Mouse (Mus musculus) spleen, embryonic (tissue): Measurements from ENCODE around the gene P2ry14.

Experiments
- CTCF ChIA-PET: fragments of 350-600 bp; sonication (Branson Sonifier 250); formaldehyde crosslinking; loops from one replicate; lab custom pipeline; 2022; lab: Charles Lee

The P2ry14 gene

DNA sequence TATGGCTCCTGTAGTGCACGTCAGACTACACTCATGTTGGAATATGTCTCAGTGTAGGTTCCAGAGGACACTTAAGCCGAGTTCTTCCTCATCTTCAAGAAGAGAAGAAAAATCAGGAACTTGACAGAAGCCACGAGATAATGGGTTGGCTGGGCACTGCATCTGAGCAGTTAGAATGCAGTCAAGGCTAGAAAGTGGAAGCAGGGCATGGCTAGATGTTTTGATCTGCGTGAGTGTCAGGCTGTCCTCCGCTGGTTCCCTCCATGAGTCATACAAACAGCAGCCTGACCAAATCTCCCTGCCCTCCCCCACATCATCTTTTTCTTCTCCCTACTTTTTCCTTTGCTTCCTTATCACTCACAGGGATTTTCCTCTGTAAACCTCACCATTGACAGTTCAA, at the start of gene P2ry14:
TSS of gene P2ry14 (minus strand) at position 195 of the 400 bp plus-strand sequence.
- CTCF ChIA-PET, result no interaction called here

DNA sequence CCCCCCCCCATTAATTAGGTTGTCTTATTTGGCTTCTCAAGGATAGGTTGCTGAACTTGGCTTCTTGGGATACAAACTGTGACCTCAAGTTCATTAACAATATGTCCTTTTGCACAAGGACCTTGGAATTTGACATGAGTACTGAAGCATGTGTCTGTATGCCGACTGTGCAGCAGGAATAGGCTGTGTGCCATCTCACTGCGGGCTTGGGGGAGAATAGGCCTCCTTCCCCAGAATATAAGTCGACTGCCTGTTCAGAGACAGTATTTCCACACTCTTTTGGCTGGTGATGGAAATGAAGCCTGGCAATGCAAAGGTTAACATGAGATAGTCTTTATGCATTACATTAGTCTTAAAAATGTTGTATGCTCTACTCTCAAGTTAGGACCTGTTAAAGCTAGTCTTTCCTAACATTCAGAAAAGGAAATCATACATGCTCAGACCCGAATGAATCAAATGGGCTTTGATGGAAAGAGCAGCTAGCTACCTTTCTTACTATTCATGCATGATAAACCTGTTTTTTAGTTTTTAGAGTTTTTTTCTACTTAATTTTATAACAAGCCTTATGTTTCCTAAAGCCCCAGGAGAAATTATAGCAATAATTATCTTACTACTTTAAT, 44.0 kb upstream of the P2ry14 start:
- CTCF ChIA-PET, result no interaction called here

DNA sequence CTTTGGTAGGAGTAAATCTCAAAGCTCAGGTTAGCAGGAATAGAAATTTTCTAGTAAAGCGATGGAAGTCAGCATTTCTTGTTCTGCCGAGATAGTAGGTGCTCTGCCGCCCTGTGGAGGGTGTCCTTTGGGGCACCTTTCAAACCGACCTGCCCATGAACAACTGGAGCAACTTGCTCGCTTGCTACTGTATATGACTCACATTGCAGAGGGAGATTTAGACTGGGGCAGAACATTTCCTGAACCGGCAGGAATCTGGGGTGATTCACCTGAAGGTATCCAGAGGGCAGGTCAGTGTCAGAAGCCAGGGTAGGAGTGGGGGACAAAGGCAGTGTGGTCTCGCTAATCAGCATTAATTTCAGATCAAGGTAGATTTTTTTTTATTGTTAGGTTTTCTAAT, 41.5 kb upstream of the P2ry14 start, which contains the start of gene Gpr87:
TSS of gene Gpr87 (minus strand) at position 167 of the 400 bp plus-strand sequence.
- CTCF ChIA-PET, result no interaction called here

DNA sequence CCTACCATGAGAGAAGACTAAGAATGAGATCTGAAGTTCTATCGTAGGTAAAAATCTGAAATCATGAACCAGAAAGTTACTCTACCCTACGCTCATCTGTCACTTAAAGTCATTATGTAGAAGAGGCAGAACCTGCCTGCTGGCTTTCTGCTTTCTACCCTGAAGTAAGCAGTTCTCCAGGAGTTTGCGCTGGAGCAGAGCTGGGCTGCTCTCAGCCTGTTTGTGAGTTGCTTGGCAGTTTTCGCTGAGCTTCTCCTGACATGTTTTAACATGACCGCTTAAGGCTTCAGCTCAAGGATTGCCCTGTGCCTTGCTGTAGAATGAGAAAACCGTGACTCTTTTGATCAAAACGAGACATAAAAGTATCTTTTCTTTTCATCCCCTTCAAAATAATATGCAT, 40.7 kb upstream of the P2ry14 start:
- CTCF ChIA-PET, result no interaction called here

DNA sequence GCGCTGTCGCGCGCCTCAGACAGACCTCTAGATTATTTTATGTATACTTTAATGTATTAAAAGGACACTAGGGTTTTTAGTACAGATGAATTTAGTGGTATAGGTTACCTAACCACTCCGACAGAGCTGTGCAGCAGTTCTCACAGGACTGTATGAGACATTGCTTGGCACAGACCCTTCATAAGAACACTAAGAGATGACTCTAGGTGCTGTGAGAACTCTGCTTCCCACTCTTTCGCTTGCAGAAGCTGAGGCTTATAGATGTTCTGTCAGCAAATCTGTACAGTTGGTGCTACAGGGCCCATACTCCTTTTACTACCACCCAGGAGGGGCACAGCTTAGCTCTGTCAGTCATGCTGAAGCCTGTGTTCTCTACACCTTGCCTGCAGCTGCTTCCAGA, 38.3 kb upstream of the P2ry14 start:
- CTCF ChIA-PET, result no interaction called here

DNA sequence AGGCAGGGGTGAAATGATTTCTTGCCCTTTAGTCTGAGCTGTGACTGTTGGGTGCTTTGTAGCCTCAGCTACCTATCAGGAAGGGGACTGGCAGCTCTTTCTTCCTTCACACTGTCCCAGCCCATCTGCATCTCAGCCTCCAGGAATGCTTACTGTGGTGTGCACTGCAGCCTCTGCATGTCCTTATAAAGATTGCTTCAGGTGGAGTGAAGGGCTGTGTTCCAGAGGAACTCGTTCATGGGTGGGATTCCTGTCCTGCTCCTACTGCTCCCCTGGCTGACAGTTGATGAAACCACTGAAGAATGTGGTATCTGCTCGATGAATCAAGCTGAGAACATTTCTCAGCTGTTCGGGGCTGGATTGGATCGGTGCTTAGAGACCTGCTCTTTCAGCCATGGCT, 33.9 kb upstream of the P2ry14 start:
- CTCF ChIA-PET, result interaction anchor here (0.7 kb wide), 1 partner anchor 478 kb away, joined by 3 read pairs; no protein-coding TSS in a partner anchor

DNA sequence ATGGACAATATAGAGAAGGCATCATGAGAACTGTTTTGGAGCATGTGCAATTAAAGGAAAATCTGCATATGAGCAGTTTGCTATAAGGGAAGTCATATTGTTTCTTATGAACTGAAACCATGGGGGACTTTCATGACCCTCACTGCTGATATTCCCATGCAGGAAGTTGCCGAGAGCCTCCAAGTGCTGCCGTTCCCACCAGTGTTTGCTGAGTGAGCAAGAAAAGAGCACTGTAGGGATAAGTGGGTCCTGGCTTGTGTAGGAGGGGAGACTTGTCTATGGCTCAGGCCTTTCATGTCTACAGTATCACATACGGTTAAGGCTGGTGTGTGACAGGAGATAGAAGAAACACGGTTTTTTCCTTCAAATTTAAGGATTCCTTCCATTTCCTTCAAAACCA, 32.2 kb upstream of the P2ry14 start:
- CTCF ChIA-PET, result no interaction called here

DNA sequence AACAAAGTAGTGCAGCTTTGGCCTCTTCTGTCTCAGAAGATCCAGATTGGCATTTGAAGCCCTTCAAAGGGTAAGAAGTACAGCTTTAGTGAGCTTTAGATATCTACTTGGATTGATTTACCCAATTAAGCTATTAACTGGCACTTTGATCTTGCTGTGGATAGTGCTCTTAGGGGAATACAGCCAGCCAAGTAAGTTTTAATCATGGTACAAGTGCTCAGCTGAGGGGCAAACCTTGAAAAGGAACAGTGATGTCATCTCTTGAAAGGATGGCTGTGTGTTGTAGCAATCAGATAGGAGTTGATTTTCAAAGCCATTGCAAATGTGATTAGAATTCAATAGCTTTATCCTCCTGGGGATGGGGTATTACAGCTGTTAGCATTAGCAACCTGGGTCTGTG, 28.7 kb upstream of the P2ry14 start:
- CTCF ChIA-PET, result no interaction called here

DNA sequence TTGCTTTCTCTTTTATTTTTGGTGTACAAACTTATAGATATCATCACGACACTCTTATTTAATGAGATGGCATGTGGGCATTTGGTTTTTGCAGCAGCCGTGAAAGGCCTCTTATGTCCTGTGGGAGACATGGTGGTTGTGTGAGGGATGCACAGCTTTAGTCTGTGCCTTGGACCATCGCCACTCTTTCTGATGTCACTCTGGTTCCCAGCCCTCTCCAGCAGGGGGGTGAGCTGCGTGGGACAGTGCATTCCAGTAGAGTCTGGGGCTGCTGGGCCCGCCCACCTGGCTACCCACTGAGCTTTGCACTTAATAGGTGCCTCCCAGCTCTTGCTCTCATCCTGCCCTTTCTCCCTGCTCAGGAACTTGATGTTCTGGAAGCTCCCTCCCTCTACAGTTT, 27.7 kb upstream of the P2ry14 start:
- CTCF ChIA-PET, result no interaction called here

DNA sequence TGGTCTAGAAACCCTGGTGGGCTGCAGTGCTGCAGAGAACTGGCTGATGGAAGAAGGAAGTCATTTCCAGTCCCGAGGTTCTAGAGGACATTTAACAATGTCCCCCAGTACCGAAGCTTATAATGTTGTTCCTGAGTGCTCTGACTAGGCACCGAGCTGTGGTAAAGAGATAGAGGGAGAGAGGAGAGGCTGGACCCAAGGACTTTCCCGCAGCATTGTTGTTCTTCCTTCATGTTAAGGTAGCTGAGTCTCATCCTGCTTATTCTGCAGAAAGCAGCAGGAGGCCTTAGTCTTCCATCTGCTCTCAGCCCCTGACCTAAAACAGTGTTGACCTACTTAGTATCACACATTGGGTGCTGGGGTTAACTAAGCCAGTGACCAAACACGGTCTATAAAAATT, 23.5 kb upstream of the P2ry14 start:
- CTCF ChIA-PET, result no interaction called here

DNA sequence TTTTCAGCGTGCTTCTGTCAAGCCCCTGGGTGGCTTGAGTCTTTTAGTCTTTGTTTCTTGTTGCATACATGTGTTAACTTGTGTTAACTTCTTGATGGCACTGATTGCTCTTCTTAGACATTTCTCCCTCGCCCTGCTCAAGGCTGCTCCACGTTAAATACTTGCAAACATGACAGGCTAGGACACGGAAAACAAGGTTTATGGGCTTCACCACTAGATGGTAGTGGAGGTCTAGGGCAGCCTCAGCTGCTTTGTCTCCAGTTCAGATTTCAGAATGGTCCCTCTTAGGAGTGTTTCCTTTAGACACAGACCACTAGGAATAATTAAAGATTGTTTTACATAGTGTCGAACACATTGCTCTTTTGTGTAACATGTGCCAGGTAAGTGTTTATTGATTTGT, 21.8 kb upstream of the P2ry14 start:
- CTCF ChIA-PET, result interaction anchor here (0.6 kb wide), 1 partner anchor 325 kb away, joined by 3 read pairs; no protein-coding TSS in a partner anchor

DNA sequence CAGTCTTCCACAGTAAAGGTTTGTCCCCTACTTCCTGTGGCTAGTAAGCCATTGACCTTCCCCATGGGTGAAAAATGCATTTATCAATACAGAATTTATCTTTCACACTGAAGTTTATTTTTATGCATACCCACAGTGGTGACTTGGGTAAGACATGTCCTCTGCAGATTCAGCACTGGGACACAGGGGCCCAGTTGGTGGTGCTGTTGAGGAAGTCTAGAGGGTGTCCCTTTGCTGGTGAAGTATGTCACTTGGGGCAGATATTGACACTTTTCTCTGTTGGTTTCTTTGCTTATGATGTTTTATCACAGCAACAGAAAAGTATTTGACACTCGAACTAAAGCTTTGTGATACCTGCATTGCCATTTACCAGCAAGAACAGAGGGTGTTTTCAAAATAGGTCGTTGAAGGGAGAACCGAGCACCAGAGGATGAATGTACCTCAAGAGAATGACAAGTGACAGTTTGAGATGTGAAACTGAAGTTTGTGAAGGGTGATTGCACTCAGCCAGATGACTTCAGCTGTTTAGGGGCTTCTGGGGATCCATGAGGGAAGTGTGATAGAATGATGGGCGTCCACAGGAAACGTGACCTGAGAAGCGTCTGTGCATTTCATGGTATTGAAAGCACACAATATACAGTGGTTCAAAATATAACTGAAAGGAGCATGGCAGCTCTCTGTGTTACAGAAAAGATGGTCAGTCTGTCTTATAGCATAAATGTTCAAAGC, 21.2 kb upstream of the P2ry14 start:
- CTCF ChIA-PET, result no interaction called here

DNA sequence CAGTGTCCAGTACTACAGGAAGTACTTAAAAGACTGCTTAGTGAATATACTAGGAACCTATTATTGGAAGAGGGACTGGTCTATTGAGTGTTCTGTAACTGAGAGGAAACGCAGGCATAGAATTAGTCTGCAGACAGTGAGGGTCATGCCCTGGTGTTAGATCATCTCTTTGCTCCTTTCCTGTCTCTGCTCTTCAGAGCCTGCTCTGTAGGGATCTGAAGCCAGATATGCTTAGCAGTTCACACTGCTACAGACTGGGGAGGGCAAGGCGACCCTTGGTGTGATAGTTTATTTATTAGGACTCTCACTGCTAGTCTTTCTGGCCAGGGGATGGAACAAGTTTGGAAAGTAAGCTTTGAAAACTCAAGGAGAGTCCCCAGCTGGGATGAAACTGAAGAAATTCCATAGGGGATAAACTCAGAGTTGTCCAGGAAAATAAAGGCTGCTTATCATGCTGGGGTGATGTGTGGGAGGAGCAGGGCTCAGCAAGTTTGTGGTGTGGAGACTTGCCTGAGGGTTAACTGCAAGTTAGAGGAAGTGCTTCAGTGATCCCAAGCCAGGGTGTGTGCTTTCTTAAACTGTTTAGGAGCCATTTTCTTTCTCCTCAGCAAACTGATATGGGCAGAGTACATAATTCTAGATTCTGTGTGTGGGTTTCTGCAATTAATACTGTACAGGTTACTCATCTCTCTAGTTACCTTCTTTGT, 16.7 kb upstream of the P2ry14 start:
- CTCF ChIA-PET, result no interaction called here

DNA sequence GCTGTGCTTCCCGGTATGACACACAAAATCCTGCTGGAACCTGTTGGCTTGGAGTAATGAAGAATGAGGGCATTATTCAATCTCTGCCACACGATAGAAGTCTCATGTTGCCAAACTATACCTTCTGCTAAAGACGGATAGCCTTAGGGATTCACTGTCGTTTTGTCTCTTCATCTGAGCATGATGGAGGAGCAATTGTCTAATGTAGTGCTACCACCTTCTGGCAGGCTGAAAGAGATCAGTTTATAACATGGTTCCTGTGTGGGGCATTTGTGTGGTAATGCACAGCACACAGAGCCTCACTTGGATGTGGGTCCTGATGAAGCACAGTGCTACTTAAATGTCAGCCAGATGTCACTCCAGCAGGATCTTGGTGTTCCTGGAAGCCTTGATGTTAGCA, 15.8 kb upstream of the P2ry14 start:
- CTCF ChIA-PET, result interaction anchor here (0.5 kb wide), 1 partner anchor 815 kb away, joined by 4 read pairs; no protein-coding TSS in a partner anchor

DNA sequence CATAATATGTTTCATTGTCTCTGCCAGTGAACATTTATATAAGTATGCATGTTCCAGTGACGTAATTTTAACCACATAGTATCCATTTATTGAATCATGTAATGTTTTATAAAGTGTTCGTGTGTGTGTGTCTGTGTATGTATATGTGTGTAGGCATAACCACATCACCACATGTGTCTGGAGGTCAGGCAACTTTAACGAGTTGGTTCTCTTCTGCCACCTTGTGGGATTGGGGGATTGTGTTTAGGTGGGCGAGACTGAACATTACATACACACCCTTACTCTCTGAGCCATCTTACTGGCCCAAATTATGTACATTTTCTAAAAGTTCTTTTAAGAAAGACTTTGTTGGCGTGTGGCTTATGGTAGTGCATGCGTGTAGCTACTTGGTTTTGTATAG, 15.1 kb upstream of the P2ry14 start:
- CTCF ChIA-PET, result interaction anchor here (0.5 to 0.7 kb wide), 2 partner anchors 91 to 814 kb away, joined by 3 to 4 read pairs; no protein-coding TSS in a partner anchor

DNA sequence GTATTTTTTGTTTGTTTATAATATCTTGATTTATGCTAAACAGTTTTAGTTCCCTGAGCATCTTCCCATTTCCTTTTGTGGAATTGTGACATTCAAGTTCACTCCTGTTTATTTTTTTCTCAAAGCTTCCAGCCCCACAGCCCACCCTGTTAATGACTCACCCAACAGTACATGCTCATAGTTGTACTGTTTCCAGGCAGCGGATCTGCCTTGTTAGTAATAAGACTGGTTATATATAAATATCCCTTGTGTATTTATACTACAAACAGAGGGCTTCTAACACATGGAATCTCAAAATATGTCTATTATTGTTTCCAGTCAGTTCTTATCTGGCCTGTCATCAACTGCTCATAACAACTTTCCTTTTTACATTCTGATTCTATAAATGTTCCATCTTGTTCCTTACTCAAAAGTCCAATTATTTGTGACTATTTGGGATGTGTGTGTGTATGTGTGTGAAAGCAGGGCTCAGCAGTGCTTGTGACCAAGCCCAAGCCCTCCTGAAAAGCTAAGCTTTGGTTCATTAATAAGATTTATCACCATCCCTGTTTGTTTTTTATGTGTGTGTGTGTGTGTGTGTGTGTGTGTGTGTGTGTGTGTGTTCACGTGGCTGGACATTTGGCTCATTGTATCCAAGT, 14.1 kb upstream of the P2ry14 start:
- CTCF ChIA-PET, result interaction anchor here (0.6 kb wide), 1 partner anchor 13 kb away, joined by 5 read pairs; no protein-coding TSS in a partner anchor

DNA sequence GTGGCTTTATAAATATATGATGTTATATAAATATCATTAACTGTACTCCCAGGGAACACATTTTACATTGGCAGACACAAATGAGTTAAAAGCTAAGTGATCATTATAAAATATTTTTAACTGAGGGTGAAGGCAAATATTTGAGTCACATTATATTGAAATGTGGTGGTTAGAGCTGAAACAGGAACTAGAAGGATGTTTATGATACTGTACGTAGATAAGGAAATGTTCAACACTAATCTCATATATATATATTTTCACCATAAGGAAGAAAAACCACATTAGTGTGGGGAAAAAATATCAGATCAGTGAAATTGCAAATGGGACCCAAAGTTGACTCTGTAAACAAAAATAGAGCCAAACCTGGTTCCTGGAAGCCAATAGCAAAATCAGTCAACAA, 7.0 kb upstream of the P2ry14 start:
- CTCF ChIA-PET, result interaction anchor here (1.0 kb wide), 1 partner anchor 40 kb away, joined by 3 read pairs; no protein-coding TSS in a partner anchor

DNA sequence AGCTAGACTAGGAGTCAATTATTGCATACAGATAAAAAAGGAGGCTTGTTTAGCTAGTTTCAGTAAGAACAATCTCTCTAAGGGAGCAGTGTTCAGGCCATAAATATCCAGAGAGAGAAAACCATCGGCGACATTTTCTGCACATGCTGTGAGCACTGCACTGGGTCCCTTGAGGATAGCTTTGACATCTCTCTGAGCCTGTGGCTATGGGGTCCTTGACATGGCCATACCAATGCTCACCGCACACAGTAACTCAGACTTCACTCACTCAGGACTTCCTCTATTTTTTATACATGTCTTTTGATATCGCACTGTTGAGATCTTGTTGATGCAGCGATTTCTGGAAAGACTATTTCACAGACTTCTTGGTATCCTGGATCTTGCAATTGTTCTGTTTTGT, 3.6 kb upstream of the P2ry14 start:
- CTCF ChIA-PET, result interaction anchor here (1.0 kb wide), 1 partner anchor 100 kb away, joined by 3 read pairs; no protein-coding TSS in a partner anchor

DNA sequence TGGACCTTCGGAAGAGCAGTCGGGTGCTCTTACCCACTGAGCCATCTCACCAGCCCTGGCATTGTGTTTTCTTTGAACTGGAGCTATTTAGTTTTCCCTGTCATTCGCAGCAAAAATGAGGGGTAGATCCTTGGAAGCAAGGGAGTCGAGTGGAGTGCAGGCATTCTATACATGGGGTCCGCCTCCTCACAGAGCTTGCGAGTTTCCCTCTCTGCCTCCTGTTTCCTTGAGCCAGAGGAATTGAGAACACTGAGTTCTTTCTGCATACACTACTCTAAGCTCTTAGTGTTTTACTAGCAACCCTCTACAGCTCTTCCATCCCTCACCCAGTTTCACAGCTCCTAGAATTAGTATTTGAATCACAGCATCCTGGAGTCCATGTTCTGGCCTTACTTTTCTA, 2.0 kb upstream of the P2ry14 start:
- CTCF ChIA-PET, result interaction anchor here (0.7 to 0.9 kb wide), 2 partner anchors 12 to 22 kb away, joined by 5 read pairs; no protein-coding TSS in a partner anchor

DNA sequence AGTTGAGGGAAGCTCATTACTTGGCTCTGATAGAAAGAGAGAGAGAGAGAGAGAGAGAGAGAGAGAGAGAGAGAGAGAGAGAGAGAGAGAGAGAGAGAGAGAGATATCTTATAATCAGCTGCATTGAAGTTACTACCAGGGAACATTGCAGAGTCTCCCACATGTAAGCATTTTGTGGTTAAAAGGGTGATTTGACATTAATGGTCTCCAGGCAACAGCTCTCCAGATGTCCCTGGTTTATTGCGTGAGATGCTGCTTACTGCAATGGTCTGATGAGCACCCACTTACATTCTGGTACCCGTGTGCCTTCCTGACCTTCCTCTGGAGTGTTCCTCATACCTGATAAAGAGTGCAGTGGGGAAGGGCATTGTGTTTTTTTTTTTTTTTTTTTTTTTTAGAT, 1.5 kb upstream of the P2ry14 start:
- CTCF ChIA-PET, result interaction anchor here (0.7 to 0.9 kb wide), 2 partner anchors 13 to 21 kb away, joined by 5 read pairs; no protein-coding TSS in a partner anchor

DNA sequence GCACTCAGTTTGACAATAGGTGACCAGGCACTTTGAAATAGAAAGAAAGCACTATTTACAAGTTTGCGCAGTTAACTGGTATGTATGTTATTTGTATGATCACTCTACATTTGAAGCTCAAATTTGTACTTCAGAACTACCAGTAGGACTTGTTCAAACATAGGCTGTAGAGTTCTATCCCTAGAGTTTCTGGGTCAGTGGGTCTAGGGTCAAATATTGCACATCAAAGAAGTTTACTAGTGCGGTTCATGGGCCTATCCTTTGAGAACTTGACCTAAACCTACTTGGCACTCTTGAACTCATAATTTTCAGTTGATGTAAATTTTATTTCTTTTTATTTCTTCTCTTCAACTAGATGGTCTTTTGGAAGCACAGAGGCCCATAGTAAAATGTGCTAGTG, 2.8 kb downstream of the P2ry14 start:
- CTCF ChIA-PET, result interaction anchor here (0.6 kb wide), 2 partner anchors 57 to 1483 kb away, joined by 3 to 8 read pairs; no protein-coding TSS in a partner anchor
